Mouse (Mus musculus) cortical plate, adult 2 months (tissue): ENCODE data around the gene Vdac1.

Source experiments
- CTCF ChIP-seq: fragments of 200-500 bp; IDR thresholded peaks from 2 replicates; pipeline ENCODE4 v1.5.1; 2011; ENCODE audit warnings: mild to moderate bottlenecking, control low read depth, low read length; ENCODE audit not compliant: insufficient read depth; ENCODE audit errors: extremely low read depth
- POLR2A ChIP-seq: fragments of 200-500 bp; IDR thresholded peaks from 2 replicates; pipeline ENCODE4 v1.6.1; 2011; ENCODE audit warnings: mild to moderate bottlenecking, low read length, control low read depth; ENCODE audit not compliant: insufficient read depth; ENCODE audit errors: extremely low read depth

- TF ChIP-seq CTCF (no peak), POLR2A (no peak)
Observed at GRCm38 (mm10) chr11:52419861-52420260, 59.2 kb downstream of the Vdac1 start.
